Mouse (Mus musculus): Measurements from ENCODE around the gene Mrc2.

- TF ChIP-seq CTCF (conservative IDR thresholded peaks at IDR 0.05; ENCODE audit: insufficient read depth, insufficient read length, low read depth, low read length) (no peak), POLR2A (IDR thresholded peaks at IDR 0.05; ENCODE audit: low read depth, low read length) (no peak)
Measured at GRCm38 (mm10) chr11:105283016-105283415, 9.4 kb upstream of the Mrc2 start.
